Mouse (Mus musculus) retina, adult 2 months (tissue): Measurements from ENCODE around the gene Lrrtm1.

Source experiments
- DNase-seq: peaks from one replicate; pipeline ENCODE4 v3.0.0-alpha.2; 2012; ENCODE audit warnings: low read depth, low spot score

Gene Lrrtm1

DNA sequence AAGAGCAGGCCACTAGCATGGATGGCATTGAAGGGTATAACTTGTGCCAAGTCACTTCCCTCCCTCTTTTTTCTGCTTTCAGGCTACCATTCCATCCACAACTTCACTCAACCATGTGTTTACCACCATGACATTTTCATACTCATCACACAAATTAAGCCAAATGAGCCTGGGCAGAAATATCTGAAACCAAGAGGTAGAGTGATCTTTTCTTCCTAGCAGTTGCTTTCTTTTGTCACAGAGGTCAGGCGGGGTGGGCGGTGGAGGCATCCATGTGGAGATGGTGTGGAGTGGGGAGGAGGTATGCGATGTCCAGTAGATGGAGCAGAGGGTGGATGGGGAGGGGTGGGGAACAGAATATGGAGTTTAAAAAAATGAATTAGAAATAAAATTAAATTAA lies 64.3 kb downstream of the Lrrtm1 start:
- DNase-seq = no peak
